Mouse (Mus musculus): ENCODE data around the gene Tspan10. TPM values are rescaled to one million over a fixed set of nuclear protein-coding genes. Genes with fewer than 3 reads are reported as not detected.
A peak's percentile ranks its signal among the peaks of the same experiment; 100 is the strongest.

Tspan10 gene
- polyA plus RNA-seq, 1 experiment from 2014 or later = not detected

DNA sequence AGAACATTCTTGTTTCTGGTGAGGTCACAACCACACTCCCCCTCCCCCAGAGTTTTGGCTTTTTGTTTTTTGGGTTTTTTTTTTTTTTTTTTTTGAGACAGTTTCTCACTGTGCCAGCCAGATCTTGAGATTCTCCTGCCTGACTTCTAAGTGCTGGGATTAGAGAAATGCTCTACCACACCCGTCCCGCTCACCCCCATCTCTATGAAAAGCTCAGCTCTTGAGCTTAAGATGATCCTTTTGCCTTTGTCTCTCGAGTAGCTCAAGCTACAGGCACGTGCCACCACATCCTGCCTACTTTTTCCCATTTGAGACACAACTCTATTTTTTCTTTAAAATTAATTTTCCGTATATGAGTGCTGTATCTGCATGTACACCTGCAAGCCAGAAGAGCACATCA lies 21.9 kb downstream of the Tspan10 start:
- 86% methylated on average over 5 of the region's 5 CpGs for WGBS
- Histone ChIP-seq H3K27me3 (ENCODE audit: control insufficient read depth, insufficient read depth, low read length) (no peaks in the 10 kb centered on the region), H3K4me3 (ENCODE audit: low read depth, low read length) (no peak overlapping the region), H3K9me3 (ENCODE audit: control insufficient read depth, low read length) (no peaks in the 10 kb centered on the region), H3K36me3 (ENCODE audit: control insufficient read depth, insufficient read depth, low read length) (0 out of 2 replicates have a peak, but pooled peaks cover 2% of the 10 kb centered on the region), H3K27ac (replicated peaks) (no peak overlapping the region), H3K4me2 (replicated peaks; ENCODE audit: low read depth) (no peak overlapping the region), H3K4me1 (replicated peaks; ENCODE audit: control insufficient read depth, insufficient read depth) (peaks cover 3% of the 10 kb centered on the region; the same call in 1 of the 2 replicates), H3K9ac (ENCODE audit: low read length) (no peak overlapping the region)
- TF ChIP-seq CTCF (IDR thresholded peaks at IDR 0.05; ENCODE audit: low read depth) (no peak), EP300 (optimal IDR thresholded peaks at IDR 0.05) (no peak)
- DNase-seq (ENCODE audit: low spot score) = no peak
- ATAC-seq (ENCODE audit: low FRiP score, low TSS enrichment) = no peak

DNA sequence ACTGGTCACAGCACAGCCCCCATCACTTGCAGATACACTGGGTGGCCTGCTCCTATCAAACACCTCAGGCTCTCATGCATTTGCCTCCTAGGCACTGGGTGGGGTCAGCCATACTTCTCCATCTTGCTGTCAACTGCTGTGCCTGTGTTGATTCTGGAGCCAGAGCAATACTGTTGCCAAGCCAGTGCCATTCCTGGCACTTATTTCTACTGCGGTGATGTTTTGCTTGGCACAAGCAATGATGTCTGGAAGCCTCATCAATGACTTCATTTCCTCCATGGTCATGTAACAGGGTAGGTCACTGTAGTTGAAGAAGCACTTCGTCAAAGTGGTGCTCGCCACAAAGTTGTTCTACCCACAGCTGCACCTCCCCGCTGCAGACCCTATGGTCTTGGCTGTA lies 23.1 kb downstream of the Tspan10 start:
- H3K4me3 ChIP-seq (ENCODE audit: low read depth, low read length) = no peak overlapping the region
- no peaks in the 10 kb centered on the region for H3K9me3 ChIP-seq (ENCODE audit: control insufficient read depth, low read length)
- ATAC-seq (ENCODE audit: low FRiP score, low TSS enrichment) (no peak), DNase-seq (ENCODE audit: low spot score) (no peak)
- peaks cover 3% of the 10 kb centered on the region; the same call in 1 of the 2 replicates for H3K4me1 ChIP-seq (replicated peaks; ENCODE audit: control insufficient read depth, insufficient read depth)
- H3K36me3 ChIP-seq (ENCODE audit: control insufficient read depth, insufficient read depth, low read length) = peaks cover 7% of the 10 kb centered on the region; the same call in 1 of the 2 replicates
- no peaks in the 10 kb centered on the region for H3K27me3 ChIP-seq (ENCODE audit: control insufficient read depth, insufficient read depth, low read length)
- no peak overlapping the region for H3K27ac ChIP-seq (replicated peaks)
- no peak overlapping the region for H3K4me2 ChIP-seq (replicated peaks; ENCODE audit: low read depth)
- TF ChIP-seq CTCF (IDR thresholded peaks at IDR 0.05; ENCODE audit: low read depth) (no peak), EP300 (optimal IDR thresholded peaks at IDR 0.05) (no peak)
- no peak overlapping the region for H3K9ac ChIP-seq (ENCODE audit: low read length)
- WGBS = 80% methylated on average over 4 of the region's 4 CpGs

DNA sequence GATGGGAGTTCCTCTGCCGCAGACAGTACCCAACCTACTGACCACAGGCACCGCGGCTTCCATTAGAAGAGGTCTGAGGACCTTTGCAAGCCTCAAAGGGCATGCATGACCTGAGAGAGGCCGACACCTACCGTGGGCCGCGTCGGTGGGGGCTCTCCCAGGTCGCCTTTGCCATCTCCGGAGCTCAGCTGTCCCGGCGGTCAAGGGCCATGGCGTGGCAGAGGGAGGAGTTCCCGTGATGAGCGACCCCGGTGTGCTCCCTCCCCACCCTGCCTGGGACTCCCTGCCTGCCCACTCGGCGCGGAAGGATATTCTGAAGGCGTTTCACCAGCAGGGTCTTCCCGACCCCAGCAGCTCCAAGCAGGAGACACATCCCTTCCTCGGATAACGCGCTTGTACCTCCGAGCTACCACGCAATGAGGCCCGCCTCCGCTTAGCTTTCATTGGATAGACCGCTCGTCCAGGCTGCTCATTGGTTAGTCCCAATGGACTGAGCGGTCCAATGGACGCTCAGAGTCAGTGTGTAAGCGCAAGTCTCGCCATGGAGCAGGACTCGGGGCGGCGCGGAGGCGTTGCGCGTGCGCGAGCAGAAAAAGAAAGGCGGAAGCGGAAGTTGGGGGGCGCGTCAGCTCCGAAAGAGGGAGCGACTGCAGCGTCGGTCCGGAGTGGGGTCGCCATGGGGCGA lies 24.7 kb downstream of the Tspan10 start, which contains the start of gene Arl16:
Gene Arl16, minus strand, starts transcription at position 557 of the 685 bp plus-strand sequence.
- Histone ChIP-seq H3K27me3 (ENCODE audit: control insufficient read depth, insufficient read depth, low read length) (no peaks in the 10 kb centered on the region), H3K4me1 (replicated peaks; ENCODE audit: control insufficient read depth, insufficient read depth) (peaks cover 3% of the 10 kb centered on the region; the same call in 1 of the 2 replicates), H3K4me2 (replicated peaks; ENCODE audit: low read depth) (peak within 1 kb of the TSS; percentile 87), H3K9me3 (ENCODE audit: control insufficient read depth, low read length) (no peaks in the 10 kb centered on the region), H3K27ac (replicated peaks) (peak within 1 kb of the TSS; percentile 65; the same call in 1 of the 2 replicates), H3K9ac (ENCODE audit: low read length) (peak within 1 kb of the TSS; percentile 85), H3K36me3 (ENCODE audit: control insufficient read depth, insufficient read depth, low read length) (peaks cover 22% of the 10 kb centered on the region), H3K4me3 (ENCODE audit: low read depth, low read length) (peak within 1 kb of the TSS; percentile 88)
- ATAC-seq (ENCODE audit: low FRiP score, low TSS enrichment) = peak; percentile 100
- WGBS = under 1% methylated on average over 52 of the region's 54 CpGs
- 0 out of 2 replicates have a peak, but pooled peaks have one; percentile 9 for TF ChIP-seq CTCF (IDR thresholded peaks at IDR 0.05; ENCODE audit: low read depth)
- no peak for TF ChIP-seq EP300 (optimal IDR thresholded peaks at IDR 0.05)
- peak; percentile 97 for DNase-seq (ENCODE audit: low spot score)

DNA sequence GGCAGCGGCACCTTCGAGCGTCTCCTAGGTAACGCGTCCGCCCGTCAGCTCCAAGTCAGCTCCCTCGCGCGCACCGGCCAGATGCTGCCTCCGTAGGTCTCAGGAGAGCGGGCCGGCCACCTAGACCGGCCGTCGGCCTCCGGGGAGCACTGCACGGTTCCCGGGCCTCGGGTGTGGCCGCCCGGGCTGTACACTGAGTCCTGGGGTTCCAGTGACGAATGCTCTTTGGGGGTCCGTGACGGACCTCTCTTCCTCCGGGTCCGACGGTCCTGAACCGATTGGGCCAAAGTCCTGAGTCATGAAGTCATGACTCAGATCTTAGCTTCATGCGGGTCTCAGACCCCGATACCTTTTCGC lies 25.3 kb downstream of the Tspan10 start:
- H3K27ac ChIP-seq (replicated peaks) = peak overlapping the region; percentile 65; the same call in 1 of the 2 replicates
- ATAC-seq (ENCODE audit: low FRiP score, low TSS enrichment) = peak; percentile 62
- under 1% methylated on average over 33 of the region's 33 CpGs for WGBS

DNA sequence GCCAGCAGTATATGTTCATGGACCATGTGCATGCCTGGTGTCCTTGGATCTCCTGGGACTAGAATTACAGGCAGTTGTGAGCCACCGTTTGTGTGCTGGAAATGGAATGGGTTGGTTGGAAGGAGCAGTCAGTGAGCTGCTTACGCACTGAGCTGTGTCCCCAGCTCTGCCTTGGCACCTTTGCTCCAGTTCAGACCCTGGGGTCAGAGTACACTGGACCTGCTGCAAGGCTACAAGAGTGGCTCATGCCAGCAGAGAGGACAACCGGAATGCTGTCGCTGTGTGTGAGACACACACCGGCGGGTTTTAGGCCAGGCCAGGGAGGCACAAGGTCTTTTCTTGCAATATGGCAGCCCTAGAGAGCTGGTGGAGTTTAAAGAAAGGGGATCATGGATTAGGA lies 29.6 kb downstream of the Tspan10 start:
- no peak overlapping the region for H3K27ac ChIP-seq (replicated peaks)
- no peak for DNase-seq (ENCODE audit: low spot score)
- peaks cover 31% of the 10 kb centered on the region for H3K36me3 ChIP-seq (ENCODE audit: control insufficient read depth, insufficient read depth, low read length)
- H3K9ac ChIP-seq (ENCODE audit: low read length) = no peak overlapping the region
- H3K27me3 ChIP-seq (ENCODE audit: control insufficient read depth, insufficient read depth, low read length) = no peaks in the 10 kb centered on the region
- no peak for ATAC-seq (ENCODE audit: low FRiP score, low TSS enrichment)
- TF ChIP-seq EP300 (optimal IDR thresholded peaks at IDR 0.05) (no peak), CTCF (IDR thresholded peaks at IDR 0.05; ENCODE audit: low read depth) (no peak)
- H3K4me2 ChIP-seq (replicated peaks; ENCODE audit: low read depth) = no peak overlapping the region
- no peaks in the 10 kb centered on the region for H3K9me3 ChIP-seq (ENCODE audit: control insufficient read depth, low read length)
- no peaks in the 10 kb centered on the region; the same call in 1 of the 2 replicates for H3K4me1 ChIP-seq (replicated peaks; ENCODE audit: control insufficient read depth, insufficient read depth)
- WGBS = 97% methylated on average over 6 of the region's 6 CpGs
- no peak overlapping the region for H3K4me3 ChIP-seq (ENCODE audit: low read depth, low read length)

More for the DNA sequence above, 25.3 kb downstream of the Tspan10 start:
- H3K9ac ChIP-seq (ENCODE audit: low read length) = peak overlapping the region; percentile 85
- no peaks in the 10 kb centered on the region for H3K9me3 ChIP-seq (ENCODE audit: control insufficient read depth, low read length)
- no peak for DNase-seq (ENCODE audit: low spot score)
- H3K4me2 ChIP-seq (replicated peaks; ENCODE audit: low read depth) = peak overlapping the region; percentile 87
- H3K4me1 ChIP-seq (replicated peaks; ENCODE audit: control insufficient read depth, insufficient read depth) = peaks cover 3% of the 10 kb centered on the region; the same call in 1 of the 2 replicates
- H3K36me3 ChIP-seq (ENCODE audit: control insufficient read depth, insufficient read depth, low read length) = peaks cover 26% of the 10 kb centered on the region
- peak overlapping the region; percentile 88 for H3K4me3 ChIP-seq (ENCODE audit: low read depth, low read length)
- no peaks in the 10 kb centered on the region for H3K27me3 ChIP-seq (ENCODE audit: control insufficient read depth, insufficient read depth, low read length)
- TF ChIP-seq CTCF (IDR thresholded peaks at IDR 0.05; ENCODE audit: low read depth) (no peak), EP300 (optimal IDR thresholded peaks at IDR 0.05) (no peak)

DNA sequence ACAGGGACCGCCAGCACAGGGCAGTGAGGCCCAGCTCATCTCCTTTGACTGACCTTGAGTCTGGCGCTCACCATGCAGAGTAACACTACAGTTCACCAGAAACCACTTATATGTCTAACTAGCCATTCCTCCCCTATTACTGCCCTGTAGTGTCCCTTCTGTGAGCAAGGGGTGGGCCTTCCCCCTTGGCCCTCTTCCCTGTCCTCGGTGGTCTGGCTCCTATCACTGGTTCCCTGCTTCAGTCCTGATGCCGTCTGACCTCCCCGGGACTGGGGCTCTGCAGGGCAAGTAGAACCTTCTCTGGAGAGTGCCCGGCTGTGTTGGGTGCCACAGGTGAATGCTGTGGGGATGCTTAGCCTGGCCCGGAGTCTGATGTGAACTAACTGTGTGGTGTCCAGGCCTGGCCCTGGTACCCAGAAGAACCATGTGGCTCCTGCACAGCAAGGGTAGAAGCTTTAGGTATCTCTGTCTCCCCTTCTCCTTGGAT lies 41.0 kb downstream of the Tspan10 start:
- Histone ChIP-seq H3K4me3 (ENCODE audit: low read depth, low read length) (no peak overlapping the region), H3K36me3 (ENCODE audit: control insufficient read depth, insufficient read depth, low read length) (peaks cover 34% of the 10 kb centered on the region), H3K4me2 (replicated peaks; ENCODE audit: low read depth) (no peak overlapping the region; the same call in 1 of the 2 replicates), H3K27ac (replicated peaks) (peak overlapping the region; percentile 75; the same call in 1 of the 2 replicates), H3K9ac (ENCODE audit: low read length) (peak overlapping the region; percentile 89; the same call in 1 of the 2 replicates), H3K4me1 (replicated peaks; ENCODE audit: control insufficient read depth, insufficient read depth) (no peaks in the 10 kb centered on the region; the same call in 1 of the 2 replicates), H3K9me3 (ENCODE audit: control insufficient read depth, low read length) (no peaks in the 10 kb centered on the region), H3K27me3 (ENCODE audit: control insufficient read depth, insufficient read depth, low read length) (no peaks in the 10 kb centered on the region)
- 83% methylated on average over 7 of the region's 7 CpGs for WGBS
- ATAC-seq (ENCODE audit: low FRiP score, low TSS enrichment) = no peak
- DNase-seq (ENCODE audit: low spot score) = no peak
- no peak for TF ChIP-seq CTCF (IDR thresholded peaks at IDR 0.05; ENCODE audit: low read depth)
- TF ChIP-seq EP300 (optimal IDR thresholded peaks at IDR 0.05) = no peak

Measured in stomach, postnatal 0 days (tissue).